Comparison of ENCODE assay signal across 25 mouse cellular contexts in the genomic region with DNA sequence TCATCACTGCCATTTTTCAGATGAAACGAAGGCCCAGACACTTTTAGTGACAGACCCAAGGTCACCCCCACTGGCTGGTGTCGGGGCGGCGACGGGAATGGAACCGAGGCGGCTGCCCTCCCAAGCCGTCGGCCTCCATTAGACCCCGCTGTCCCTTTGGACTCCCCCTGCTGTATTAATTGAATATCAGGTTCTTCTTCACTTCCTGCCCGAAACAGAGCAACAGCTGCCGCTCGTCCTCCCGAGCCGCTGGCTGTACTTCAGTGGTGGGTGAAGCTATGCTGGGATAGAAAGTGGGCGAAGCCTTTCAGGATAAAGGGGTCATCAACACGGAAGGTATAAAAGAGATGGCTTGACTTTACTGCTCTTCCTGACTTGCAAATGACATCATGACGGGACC.
"Had no signal": no experiment of that assay in that cellular context is flagged by ENCODE, and none has a peak within 500 bp of the region (broad histone marks: within the 10 kb centered on the region; RNA-seq: fewer than 3 reads in every experiment).

No protein-coding gene starts in this region.

- H3K27me3 ChIP-seq: hindbrain, embryonic 12.5 days; intestine, embryonic 15.5 days; liver, embryonic 13.5 days; liver, embryonic 15.5 days had no signal

- ATAC-seq: forebrain, embryonic 16.5 days; hindbrain, embryonic 16.5 days; inflammation-experienced regulatory T-cells, adult 6 months; intestine, embryonic 15.5 days; intestine, postnatal 0 days had no signal

- H3K4me3 ChIP-seq: gastrocnemius, adult 2 months; heart, embryonic 10.5 days; heart, embryonic 12.5 days; hindbrain, embryonic 10.5 days; hindbrain, embryonic 12.5 days; intestine, embryonic 15.5 days; layer of hippocampus, adult 2 months; left cerebral cortex, adult 2 months; limb, embryonic 10.5 days; limb, embryonic 12.5 days; liver, embryonic 13.5 days; liver, embryonic 15.5 days had no signal

- DNase-seq: gastrocnemius, adult 2 months; gastrocnemius, postnatal 10 days; gastrocnemius, postnatal 25 days; heart, postnatal 10 days; heart, postnatal 4 days; kidney, adult 18-20 months; kidney, postnatal 10 days; liver; liver, embryonic 13.5 days had no signal

- H3K4me1 ChIP-seq: heart, embryonic 10.5 days; heart, embryonic 12.5 days; hindbrain, embryonic 10.5 days; hindbrain, embryonic 12.5 days; intestine, embryonic 15.5 days; limb, embryonic 12.5 days; liver, embryonic 13.5 days; liver, embryonic 15.5 days had no signal

- H3K27ac ChIP-seq: gastrocnemius, adult 2 months; heart, embryonic 10.5 days; hindbrain, embryonic 10.5 days; hindbrain, embryonic 12.5 days; hindbrain, embryonic 14.5 days; intestine, embryonic 15.5 days; layer of hippocampus, adult 2 months; left cerebral cortex, adult 2 months; limb, embryonic 10.5 days; limb, embryonic 12.5 days; liver, embryonic 13.5 days; liver, embryonic 15.5 days had no signal

- H3K4me2 ChIP-seq: heart, embryonic 12.5 days; hindbrain, embryonic 12.5 days; hindbrain, embryonic 14.5 days; intestine, embryonic 15.5 days; limb, embryonic 12.5 days; liver, embryonic 11.5 days; liver, embryonic 13.5 days; liver, embryonic 15.5 days had no signal

- H3K9ac ChIP-seq: heart, embryonic 12.5 days; hindbrain, embryonic 12.5 days; hindbrain, embryonic 14.5 days; intestine, embryonic 15.5 days; limb, embryonic 12.5 days; liver, embryonic 13.5 days; liver, embryonic 15.5 days had no signal

- H3K9me3 ChIP-seq: heart, embryonic 10.5 days; heart, embryonic 12.5 days; hindbrain, embryonic 10.5 days; hindbrain, embryonic 12.5 days; intestine, embryonic 15.5 days; limb, embryonic 10.5 days; limb, embryonic 12.5 days; liver, embryonic 13.5 days; liver, embryonic 15.5 days had no signal

- H3K36me3 ChIP-seq: heart, embryonic 10.5 days; heart, embryonic 12.5 days; hindbrain, embryonic 10.5 days; hindbrain, embryonic 12.5 days; intestine, embryonic 15.5 days; limb, embryonic 10.5 days; limb, embryonic 12.5 days; liver, embryonic 13.5 days; liver, embryonic 15.5 days had no signal
